12 mouse cellular contexts compared by ENCODE assay signal in genomic region chr16:21865983-21866575, GRCm38 (mm10).
DNase-seq lines count a peak whose midpoint lies in the region; ATAC-seq and TF ChIP-seq lines count a peak whose summit lies in the region.
"Had no signal": no experiment of that assay in that cellular context is flagged by ENCODE, and none has a peak within 500 bp of the region (broad histone marks: within the 10 kb centered on the region; RNA-seq: fewer than 3 reads in every experiment).

No protein-coding gene starts in this region.

- WGBS in neural tube, embryonic 11.5 days, result 56% methylated on average over 11 of the region's 11 CpGs
- 36% methylated on average over 11 of the region's 11 CpGs for WGBS in hindbrain, embryonic 16.5 days
- WGBS in midbrain, embryonic 10.5 days, result 84% methylated on average over 11 of the region's 11 CpGs
- WGBS in small intestine, adult 2 months, result 28% methylated on average over 11 of the region's 11 CpGs

- no peaks in the 10 kb centered on the region for H3K36me3 ChIP-seq in neural tube, embryonic 11.5 days (ENCODE audit: control insufficient read depth, insufficient read depth, low read length)
- H3K36me3 ChIP-seq in hindbrain, embryonic 16.5 days (ENCODE audit: control insufficient read depth, insufficient read depth, low read length), result no peaks in the 10 kb centered on the region
- H3K36me3 ChIP-seq in midbrain, embryonic 10.5 days, result no peaks in the 10 kb centered on the region
- H3K36me3 ChIP-seq in small intestine, adult 2 months (ENCODE audit: control insufficient read depth, insufficient read depth, low read length), result peaks cover 4% of the 10 kb centered on the region

- 0 out of 2 replicates have a peak overlapping the region, but pooled peaks have one; percentile 8 for H3K9ac ChIP-seq in neural tube, embryonic 11.5 days (ENCODE audit: low read length)
- H3K9ac ChIP-seq in hindbrain, embryonic 16.5 days (ENCODE audit: low read depth, low read length), result no peak overlapping the region

- H3K4me2 ChIP-seq in neural tube, embryonic 11.5 days (ENCODE audit: low read depth), result no peak overlapping the region
- peak overlapping the region; percentile 11; the same call in 1 of the 2 replicates for H3K4me2 ChIP-seq in hindbrain, embryonic 16.5 days (ENCODE audit: low read length)

- TF ChIP-seq CTCF in small intestine, adult 2 months (IDR thresholded peaks at IDR 0.05; ENCODE audit: extremely low read depth, insufficient read length, insufficient replicate concordance, low read depth, low read length), result no peak

- no peak for TF ChIP-seq POLR2A in small intestine, adult 2 months (IDR thresholded peaks at IDR 0.05; ENCODE audit: low read depth, low read length)

- no peak overlapping the region for H3K4me3 ChIP-seq in neural tube, embryonic 11.5 days (ENCODE audit: low read depth, low read length)
- H3K4me3 ChIP-seq in hindbrain, embryonic 16.5 days (ENCODE audit: low read length), result no peak overlapping the region
- no peak overlapping the region for H3K4me3 ChIP-seq in midbrain, embryonic 10.5 days
- no peak overlapping the region for H3K4me3 ChIP-seq in small intestine, adult 2 months (ENCODE audit: low read depth, low read length)

- DNase-seq in neural tube, embryonic 11.5 days (ENCODE audit: low spot score), result no peak
- DNase-seq in neural tube, embryonic 10.5 days (ENCODE audit: extremely low spot score, low spot score), result no peak
- no peak for DNase-seq in midbrain, embryonic 10.5 days (ENCODE audit: low spot score)
- no peak for DNase-seq in layer of hippocampus, postnatal 14 days (ENCODE audit: low spot score in 2 of 2)
- DNase-seq in heart, adult 9 months (ENCODE audit: low spot score in 2 of 2), result no peak
- DNase-seq: cerebellum, adult 2 months; heart, adult 18-20 months; heart, postnatal 36 days; thymus, adult 18-20 months had no signal

- ATAC-seq in neural tube, embryonic 11.5 days (ENCODE audit: insufficient read depth, low FRiP score, low TSS enrichment), result no peak
- peak; percentile 50; the same call in 1 of the 2 replicates for ATAC-seq in hindbrain, embryonic 16.5 days
- no peak for ATAC-seq in megakaryocyte progenitor cell, adult 5-6 weeks (replicated peaks; ENCODE audit: poor library complexity)

- peak overlapping the region; percentile 71 for H3K27ac ChIP-seq in neural tube, embryonic 11.5 days (ENCODE audit: low read depth, low read length)
- peak overlapping the region; percentile 7 for H3K27ac ChIP-seq in hindbrain, embryonic 16.5 days (ENCODE audit: low read depth, low read length)
- peak overlapping the region; percentile 55; the same call in 1 of the 2 replicates for H3K27ac ChIP-seq in midbrain, embryonic 10.5 days (replicated peaks)
- peak overlapping the region; percentile 93 for H3K27ac ChIP-seq in small intestine, adult 2 months (ENCODE audit: insufficient read depth, low read depth, low read length)

- H3K27me3 ChIP-seq in neural tube, embryonic 11.5 days (ENCODE audit: control insufficient read depth, insufficient read depth, low read length), result no peaks in the 10 kb centered on the region
- no peaks in the 10 kb centered on the region for H3K27me3 ChIP-seq in hindbrain, embryonic 16.5 days (replicated peaks; ENCODE audit: control insufficient read depth, insufficient read depth, low read length)
- no peaks in the 10 kb centered on the region for H3K27me3 ChIP-seq in midbrain, embryonic 10.5 days (ENCODE audit: low read depth, poor library complexity, severe bottlenecking)
- no peaks in the 10 kb centered on the region for H3K27me3 ChIP-seq in small intestine, adult 2 months (ENCODE audit: control insufficient read depth, insufficient read depth, low read length)

- H3K4me1 ChIP-seq in neural tube, embryonic 11.5 days (ENCODE audit: control insufficient read depth, insufficient read depth, low read length), result peaks cover 13% of the 10 kb centered on the region
- H3K4me1 ChIP-seq in hindbrain, embryonic 16.5 days (ENCODE audit: control insufficient read depth, insufficient read depth, low read depth, low read length), result peaks cover 13% of the 10 kb centered on the region
- peaks cover 41% of the 10 kb centered on the region for H3K4me1 ChIP-seq in midbrain, embryonic 10.5 days
- peaks cover 31% of the 10 kb centered on the region for H3K4me1 ChIP-seq in small intestine, adult 2 months (ENCODE audit: control insufficient read depth, insufficient read depth, insufficient read length, low read length)

- no peaks in the 10 kb centered on the region for H3K9me3 ChIP-seq in neural tube, embryonic 11.5 days (ENCODE audit: control insufficient read depth, low read length)
- H3K9me3 ChIP-seq in hindbrain, embryonic 16.5 days (ENCODE audit: control insufficient read depth, low read length), result no peaks in the 10 kb centered on the region
- no peaks in the 10 kb centered on the region for H3K9me3 ChIP-seq in midbrain, embryonic 10.5 days (replicated peaks)

Comparison
In these comparisons a context has a peak if more than half of its experiments do, and no peak if none do; other contexts are left out.
1. H3K27ac ChIP-seq: peak in every context shown above with its lines; median percentile 93 in small intestine, adult 2 months; 71 in neural tube, embryonic 11.5 days; 55 in midbrain, embryonic 10.5 days; 7 in hindbrain, embryonic 16.5 days.